Mouse (Mus musculus): ENCODE measurements around the gene Ppp1r3g.

GRCm38 (mm10) chr13:35958539-35958938, at the start of gene Ppp1r3g:
- no peak for TF ChIP-seq CTCF (IDR thresholded peaks at IDR 0.05; ENCODE audit: low read depth, low read length)
- TF ChIP-seq POLR2A (IDR thresholded peaks at IDR 0.05; ENCODE audit: borderline replicate concordance, low read depth, low read length): no peak

All from bone marrow macrophage, adult 2 months (primary cell).